Mouse (Mus musculus) CD4-positive, CD25-positive, alpha-beta regulatory T cell, adult 9 weeks (primary cell): Measurements from ENCODE around the gene Cfap97. TPM values are rescaled to one million over a fixed set of nuclear protein-coding genes. Genes with fewer than 3 reads are reported as not detected.

ENCODE experiments used
- polyA plus RNA-seq: library from polyadenylated mRNA; unstranded; fragments of 100-300 nt; shearing (Covaris generic); gene quantifications from one replicate; pipeline ENCODE4 v1.2.1, GENCODE M21; 2017

Cfap97 gene
- 38.4 TPM for polyA plus RNA-seq

DNA sequence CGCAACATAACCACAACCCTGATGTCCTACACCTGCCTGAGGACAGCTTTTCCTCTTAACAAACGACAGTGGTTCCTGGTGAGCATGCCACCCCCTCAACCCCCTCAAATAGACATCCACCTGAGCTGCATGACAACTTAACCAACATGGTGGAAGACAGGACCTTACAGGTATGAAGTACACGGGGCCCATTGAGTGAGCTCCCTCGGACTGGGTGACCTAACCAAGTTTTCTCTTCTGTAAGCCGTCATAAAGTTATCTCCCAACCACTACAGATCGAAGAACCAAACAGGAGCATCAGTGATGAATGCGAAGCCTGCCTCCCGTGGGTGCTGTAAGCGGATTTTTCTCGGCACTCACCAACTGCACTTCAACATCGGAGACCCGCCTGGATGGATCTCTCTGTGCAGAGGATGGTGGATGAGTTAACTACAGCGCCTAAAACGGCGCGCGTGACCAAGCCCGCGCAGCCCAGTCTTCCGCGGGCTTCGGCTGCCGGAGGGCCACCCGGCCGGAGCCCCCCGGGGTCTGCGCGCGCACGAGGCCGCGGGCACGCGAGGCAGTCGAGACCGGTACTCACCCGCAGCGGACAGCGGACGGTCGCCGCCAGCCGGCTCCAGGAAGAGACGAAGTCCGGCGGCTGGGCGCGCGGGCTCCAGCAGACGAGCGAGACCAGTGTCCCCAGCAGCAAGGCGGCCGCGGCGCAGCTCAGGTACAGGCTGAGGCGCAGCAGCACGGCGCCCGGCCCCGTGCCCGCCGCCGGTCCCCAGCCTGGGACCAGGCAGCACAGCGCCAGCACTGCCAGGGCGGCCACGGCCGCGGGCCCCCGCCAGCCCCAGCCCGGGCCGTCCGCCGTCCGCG, at the start of gene Cfap97:
Gene Cfap97, plus strand, starts transcription at position 570 of the 861 bp plus-strand sequence.

DNA sequence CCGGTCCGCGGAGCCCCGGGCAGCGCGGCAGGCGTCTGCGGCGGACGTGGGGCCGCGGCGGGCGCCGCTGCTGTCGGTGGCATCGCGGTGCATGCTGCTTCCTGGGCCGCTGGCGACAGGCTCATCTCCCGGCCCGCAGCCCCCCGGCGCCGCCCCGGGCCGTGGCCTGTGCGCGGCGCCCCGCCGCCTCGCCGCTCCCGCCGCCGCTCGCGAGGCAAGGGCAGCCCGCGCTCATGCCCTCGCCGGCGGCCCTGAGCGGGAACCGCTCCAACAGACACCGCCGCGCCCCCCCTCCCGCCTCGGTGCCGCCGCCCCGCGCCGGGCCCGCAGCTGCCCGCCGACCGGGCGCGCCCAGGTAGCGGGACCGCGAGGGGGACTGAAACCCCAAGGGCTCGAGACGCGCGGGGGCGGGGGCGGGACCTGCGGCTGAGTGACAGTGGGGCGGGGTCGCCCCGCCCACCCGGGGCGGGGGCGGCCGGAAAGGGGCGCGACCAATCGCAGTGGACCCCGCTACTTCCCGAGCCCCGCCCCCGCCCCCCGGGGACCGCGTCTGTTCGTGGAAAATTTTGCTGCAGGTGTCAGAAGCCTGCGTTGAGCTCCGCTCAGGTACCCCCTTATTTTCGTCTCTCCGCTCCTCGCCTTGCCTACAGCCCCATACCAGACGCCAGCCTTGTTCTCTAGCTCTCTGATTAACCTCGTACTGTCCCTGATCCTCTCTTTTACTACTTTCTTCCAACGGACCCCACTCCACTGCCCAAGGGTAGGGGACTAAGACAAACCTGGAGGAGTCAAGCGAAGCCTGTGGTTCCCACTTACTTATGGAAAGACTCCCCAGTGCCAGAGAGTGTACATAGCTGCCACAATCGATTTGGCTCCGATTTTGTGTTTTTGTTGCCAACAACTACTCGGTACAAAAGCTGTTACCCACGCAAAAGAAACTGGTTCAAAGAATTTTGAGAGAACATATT, 777 bp downstream of the Cfap97 start, which contains the start of gene Snx25:
Gene Snx25, minus strand, starts transcription at position 96 of the 968 bp plus-strand sequence.

DNA sequence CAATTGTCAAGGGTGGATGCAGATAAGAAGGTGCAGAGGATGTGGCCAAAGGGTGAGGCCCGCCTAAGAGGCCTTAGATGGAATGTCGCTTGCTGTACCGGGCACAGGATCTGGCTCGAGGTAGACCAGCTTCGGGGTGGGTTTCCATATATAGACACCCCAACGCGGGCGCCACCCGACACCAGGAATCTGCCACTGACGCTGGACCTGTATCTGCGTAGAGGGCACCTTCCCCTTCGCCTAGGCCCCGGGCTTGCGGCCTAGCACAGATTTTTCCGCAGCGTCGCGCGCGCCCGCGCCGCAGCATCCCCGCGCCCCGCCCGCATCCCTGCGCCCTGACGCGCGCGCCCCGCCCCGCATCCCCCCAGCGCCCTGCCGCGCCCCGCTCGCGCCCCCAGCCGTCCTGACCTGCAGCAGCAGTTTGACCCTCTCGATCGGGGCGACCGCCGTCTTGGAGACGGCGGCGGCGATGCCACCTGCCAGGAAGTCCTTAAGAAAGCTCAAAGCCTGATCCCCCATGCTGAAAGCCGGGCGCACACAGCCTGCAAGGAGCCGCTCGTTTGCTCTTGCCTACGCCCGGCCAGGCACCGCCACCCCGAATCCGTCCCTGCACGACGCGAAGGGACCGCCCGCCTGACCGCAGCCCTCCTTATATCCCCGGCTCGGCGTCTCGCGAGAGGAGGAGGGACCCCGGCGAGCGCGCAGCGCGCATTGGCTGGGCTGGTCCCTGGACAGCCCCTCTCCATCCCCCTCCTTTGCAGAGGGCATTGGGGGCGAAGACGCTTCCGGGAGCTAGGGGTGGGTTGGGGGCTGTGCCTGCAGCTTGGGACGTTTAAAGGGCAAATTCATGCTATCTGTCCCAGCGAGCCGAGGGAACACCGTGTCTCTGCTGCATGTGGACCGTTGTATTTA, 59.1 kb downstream of the Cfap97 start, which contains the start of gene Slc25a4:
Gene Slc25a4, minus strand, starts transcription at position 881 of the 912 bp plus-strand sequence.

Other genes with a start within 250 kb of the Cfap97 start
- gene Ccdc110, start 217.2 kb upstream of the Cfap97 start, polyA plus RNA-seq = not detected
- 2.4 TPM for gene 1700029J07Rik, start 176.5 kb upstream of the Cfap97 start, polyA plus RNA-seq
- 51.7 TPM for gene Ufsp2, start 176.2 kb upstream of the Cfap97 start, polyA plus RNA-seq
- gene Lrp2bp, start 152.5 kb upstream of the Cfap97 start, polyA plus RNA-seq = not detected
- 16.4 TPM for gene Ankrd37, start 146.1 kb upstream of the Cfap97 start, polyA plus RNA-seq
- 2.9 TPM for gene Snx25, start 388 bp downstream of the Cfap97 start, polyA plus RNA-seq
- 139 TPM for gene Slc25a4, start 59.5 kb downstream of the Cfap97 start, polyA plus RNA-seq
- gene Helt, start 142.9 kb downstream of the Cfap97 start, polyA plus RNA-seq = not detected